Mouse (Mus musculus): ENCODE measurements around the gene Syt6. TPM values are rescaled to one million over a fixed set of nuclear protein-coding genes. Genes with fewer than 3 reads are reported as not detected.

Gene Syt6
- polyA plus RNA-seq, 1 experiment: not detected

DNA sequence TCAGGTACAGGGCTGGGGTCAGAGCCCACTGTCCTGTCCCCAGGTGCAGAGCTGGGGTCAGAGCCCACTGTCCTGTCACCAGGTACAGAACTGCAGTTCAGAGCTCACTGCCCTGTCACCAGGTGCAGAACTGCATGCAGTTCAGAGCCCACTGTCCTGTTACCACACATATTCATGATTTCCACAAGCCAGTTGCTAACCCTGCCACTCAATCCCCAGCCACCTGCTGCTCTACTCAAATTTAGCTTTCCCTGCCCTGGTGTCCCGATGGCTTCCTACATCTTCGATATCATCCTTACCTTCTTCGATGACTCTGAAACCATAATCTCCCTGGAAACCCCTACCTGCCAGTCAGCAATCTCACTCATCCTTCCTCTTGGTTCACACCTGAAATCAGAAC lies 88.4 kb downstream of the Syt6 start:
- no peak for TF ChIP-seq GATA1 (IDR thresholded peaks at IDR 0.05; ENCODE audit: low read length)

DNA sequence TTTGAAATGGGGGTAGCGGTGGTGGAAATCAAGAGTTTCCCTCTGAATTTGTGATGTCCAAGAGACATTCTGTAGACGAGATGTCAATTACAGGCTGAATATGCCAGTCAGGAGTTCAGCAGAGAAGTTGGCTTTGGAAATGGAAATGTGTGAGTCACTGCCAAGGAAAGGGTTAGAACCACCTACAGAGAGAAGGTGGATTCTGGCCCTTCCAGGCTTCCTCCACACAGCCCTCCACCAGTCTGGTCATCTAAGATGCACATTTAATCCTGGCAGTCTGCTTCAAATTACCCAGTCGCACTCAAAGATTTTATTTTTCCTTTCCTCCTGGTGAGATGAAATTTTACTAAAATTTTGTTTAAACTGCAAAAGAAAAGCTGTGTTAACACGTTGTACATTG lies 97.1 kb downstream of the Syt6 start:
- no peak for TF ChIP-seq GATA1 (IDR thresholded peaks at IDR 0.05; ENCODE audit: low read length)

DNA sequence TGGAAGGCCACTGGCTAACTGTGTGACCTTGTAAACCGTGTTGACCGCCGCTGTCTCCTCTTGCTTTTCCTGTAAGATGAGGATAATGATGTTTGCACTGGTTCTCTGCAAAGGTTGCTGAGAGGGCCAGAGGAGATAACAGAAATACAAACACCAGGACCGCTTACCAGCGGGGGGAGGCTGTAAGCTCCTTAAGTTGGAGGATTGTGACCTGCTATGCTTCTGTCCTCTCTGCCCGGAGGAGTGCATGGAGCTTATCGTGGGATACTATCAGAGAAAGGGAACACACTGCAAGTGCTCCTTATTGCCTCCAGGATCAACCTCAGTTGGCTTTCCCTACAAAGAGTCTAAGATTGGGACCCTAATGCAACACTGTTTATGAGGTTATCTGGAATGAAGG lies 97.7 kb downstream of the Syt6 start:
- no peak for TF ChIP-seq GATA1 (IDR thresholded peaks at IDR 0.05; ENCODE audit: low read length)

DNA sequence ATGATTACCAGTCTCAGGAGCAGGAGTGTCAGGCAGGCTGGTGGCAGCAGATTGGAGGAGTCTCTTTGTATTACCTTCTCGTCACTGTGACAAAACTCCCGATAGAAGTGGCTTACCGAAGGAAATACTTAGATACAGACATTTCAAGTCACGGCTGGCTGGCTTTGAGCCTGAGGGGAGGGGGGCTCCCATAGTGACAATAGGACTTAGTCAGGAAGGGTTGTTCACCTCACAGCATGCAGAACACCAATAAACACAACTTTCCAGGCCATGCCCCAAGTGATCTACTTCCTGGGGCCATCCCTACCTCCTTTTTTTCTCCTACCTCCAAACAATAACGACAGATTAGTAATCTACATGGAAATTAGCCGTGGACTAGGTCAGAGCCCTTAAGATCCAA lies 103.8 kb downstream of the Syt6 start:
- TF ChIP-seq GATA1 (IDR thresholded peaks at IDR 0.05; ENCODE audit: low read length): no peak

DNA sequence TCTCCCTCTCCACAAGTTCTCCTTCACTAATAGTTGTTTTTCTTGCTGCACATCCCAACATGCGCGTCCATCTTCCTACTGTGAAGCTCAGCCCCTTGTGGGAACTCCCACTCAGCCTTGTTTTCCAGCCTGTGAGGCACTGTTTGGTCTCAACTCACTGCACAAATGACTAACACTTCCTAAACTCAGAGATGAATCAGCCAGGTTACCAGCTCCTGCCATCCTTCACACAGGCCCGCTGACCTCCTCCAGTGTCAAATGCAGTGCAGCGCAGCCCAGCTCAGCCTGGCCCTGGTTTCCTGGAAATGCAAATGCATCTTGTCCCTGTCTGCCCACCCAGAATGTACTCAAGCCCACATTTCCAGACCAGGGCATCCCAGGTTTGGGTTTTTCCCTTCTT lies 107.4 kb downstream of the Syt6 start:
- TF ChIP-seq GATA1 (IDR thresholded peaks at IDR 0.05; ENCODE audit: low read length): no peak

DNA sequence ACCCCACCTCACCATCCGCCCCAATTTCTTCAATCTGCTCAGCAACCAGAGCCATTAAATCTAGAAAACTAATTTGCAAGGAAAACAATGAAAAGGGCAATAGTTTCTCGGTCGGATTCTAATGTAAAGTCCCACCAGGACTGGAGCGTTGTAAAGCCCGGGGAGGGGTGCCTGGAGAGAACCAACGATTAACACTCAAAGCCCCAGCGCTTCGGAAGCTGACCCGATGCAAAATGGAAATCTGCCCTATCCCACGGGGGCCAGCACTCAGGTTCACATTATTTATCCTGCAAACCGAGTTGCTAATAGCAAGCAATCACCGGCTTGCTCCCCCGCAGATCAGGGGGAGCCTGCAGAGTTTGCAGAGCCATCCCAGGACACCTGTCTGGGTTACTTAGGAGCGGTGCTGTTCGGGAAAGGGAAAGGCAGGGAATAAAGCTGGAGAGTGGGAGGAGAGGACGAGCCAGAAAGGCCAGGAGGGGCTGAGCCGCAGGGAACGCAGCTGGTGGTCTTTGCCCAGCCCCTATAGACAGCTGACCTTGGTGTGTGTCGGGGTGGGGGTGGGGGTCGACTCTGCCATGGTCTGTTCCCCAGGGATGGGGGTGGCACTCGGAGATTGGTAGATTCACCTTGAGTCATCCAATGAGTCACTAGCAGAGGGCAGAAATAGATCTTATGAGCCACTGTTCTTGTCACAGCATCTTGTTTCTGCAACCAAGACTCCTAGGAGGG lies 108.4 kb downstream of the Syt6 start:
- no peak for TF ChIP-seq GATA1 (IDR thresholded peaks at IDR 0.05; ENCODE audit: low read length)

DNA sequence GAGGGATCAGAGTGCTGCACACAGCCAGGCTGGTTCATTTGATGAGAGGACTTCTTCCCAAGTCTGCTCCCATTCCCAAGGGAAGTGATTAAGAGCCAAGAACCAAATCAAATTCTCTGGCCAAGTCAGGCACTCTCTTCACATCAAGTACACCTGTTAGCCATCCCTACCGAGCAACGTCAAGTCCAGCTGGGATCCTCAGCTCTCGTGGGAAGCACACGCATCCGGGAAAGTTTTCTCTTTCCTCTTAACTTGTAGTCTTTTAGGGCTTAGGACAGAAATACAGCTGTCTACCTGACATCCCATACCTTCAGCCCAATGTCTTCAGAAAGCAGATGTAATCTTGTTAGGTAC lies 108.9 kb downstream of the Syt6 start:
- no peak for TF ChIP-seq GATA1 (IDR thresholded peaks at IDR 0.05; ENCODE audit: low read length)

DNA sequence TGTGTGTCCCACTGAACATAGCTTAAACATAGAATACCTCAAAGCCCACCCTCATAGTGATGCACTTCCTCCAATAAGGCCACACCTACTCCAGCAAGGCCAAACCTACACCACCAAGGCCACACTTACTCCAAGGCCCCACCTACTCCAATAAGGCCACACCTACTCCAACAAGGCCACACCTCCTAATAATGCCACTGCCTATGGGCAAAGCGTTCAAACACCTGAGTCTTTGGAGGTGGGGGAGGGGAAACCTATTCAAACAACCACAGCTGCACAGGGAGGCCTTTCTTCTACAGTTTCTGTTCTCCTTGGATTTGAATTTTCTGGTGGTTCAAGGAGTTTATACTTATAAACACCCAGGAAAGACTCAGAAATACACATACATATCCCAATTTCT lies 114.0 kb downstream of the Syt6 start:
- TF ChIP-seq GATA1 (IDR thresholded peaks at IDR 0.05; ENCODE audit: low read length): no peak

DNA sequence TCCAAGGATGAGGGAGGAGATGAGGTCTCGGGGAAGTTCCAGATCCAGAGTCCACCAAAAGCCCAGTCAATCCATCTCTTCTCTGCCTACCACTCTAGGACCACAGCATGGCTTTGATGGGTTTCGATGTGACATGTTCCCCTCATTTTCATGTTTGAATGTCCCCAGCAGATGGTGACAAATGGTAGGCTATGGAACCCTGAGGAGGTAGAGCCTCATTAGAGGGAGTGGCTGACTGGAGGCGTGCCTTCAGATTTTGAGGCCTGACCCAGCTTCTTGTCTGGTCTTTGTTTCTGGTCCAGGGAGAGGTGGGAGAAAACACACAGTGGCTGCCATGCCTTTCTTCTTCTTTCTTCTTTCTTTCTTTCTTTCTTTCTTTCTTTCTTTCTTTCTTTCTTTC lies 115.5 kb downstream of the Syt6 start:
- no peak for TF ChIP-seq GATA1 (IDR thresholded peaks at IDR 0.05; ENCODE audit: low read length)

Other genes with a start within 250 kb of the Syt6 start
- gene Atg4a-ps, start 70.8 kb downstream of the Syt6 start, polyA plus RNA-seq (2012): not detected in 2 replicates
- not detected in 2 replicates for gene Olfml3, start 162.8 kb downstream of the Syt6 start, polyA plus RNA-seq (2012)
- gene Gm10964, start 164.1 kb downstream of the Syt6 start, polyA plus RNA-seq (2012): not detected in 2 replicates
- 40.3 and 42.2 TPM in 2 replicates for gene Hipk1, start 216.3 kb downstream of the Syt6 start, polyA plus RNA-seq (2012)
- gene Dclre1b, start 234.2 kb downstream of the Syt6 start, polyA plus RNA-seq (2012): 4.4 and 7.7 TPM in 2 replicates
- gene Ap4b1, start 234.3 kb downstream of the Syt6 start, polyA plus RNA-seq (2012): 2.0 and 4.5 TPM in 2 replicates
- gene Gm43064, start 234.3 kb downstream of the Syt6 start, polyA plus RNA-seq (2012): 0.12 TPM in 2 replicates